Mouse (Mus musculus): ENCODE results near the gene Zfp385c. TPM values are rescaled to one million over a fixed set of nuclear protein-coding genes. Genes with fewer than 3 reads are reported as not detected.

Zfp385c gene
- polyA plus RNA-seq, 1 experiment from 2014 or later: 0.26 TPM

GRCm38 (mm10) chr11:100613241-100613640 is 79.0 kb downstream of the Zfp385c start:
- ATAC-seq (replicated peaks; ENCODE audit: low FRiP score, low TSS enrichment, low read depth) (no peak), DNase-seq (ENCODE audit: low spot score) (no peak)
- 88% methylated on average over 3 of the region's 3 CpGs for WGBS
- H3K4me3 ChIP-seq (ENCODE audit: low read depth, low read length): no peak overlapping the region
- H3K4me2 ChIP-seq (ENCODE audit: low read length): no peak overlapping the region; the same call in 1 of the 2 replicates
- no peak overlapping the region for H3K9ac ChIP-seq (ENCODE audit: low read length)
- peaks cover 16% of the 10 kb centered on the region for H3K4me1 ChIP-seq (replicated peaks; ENCODE audit: control insufficient read depth, insufficient read depth, low read length)
- H3K36me3 ChIP-seq (ENCODE audit: control insufficient read depth, insufficient read depth, low read length): peaks cover 18% of the 10 kb centered on the region
- H3K9me3 ChIP-seq (ENCODE audit: control insufficient read depth, low read length): no peaks in the 10 kb centered on the region
- no peak overlapping the region for H3K27ac ChIP-seq (ENCODE audit: low read depth)
- no peaks in the 10 kb centered on the region for H3K27me3 ChIP-seq (replicated peaks; ENCODE audit: control insufficient read depth, insufficient read depth, low read length)

DNA sequence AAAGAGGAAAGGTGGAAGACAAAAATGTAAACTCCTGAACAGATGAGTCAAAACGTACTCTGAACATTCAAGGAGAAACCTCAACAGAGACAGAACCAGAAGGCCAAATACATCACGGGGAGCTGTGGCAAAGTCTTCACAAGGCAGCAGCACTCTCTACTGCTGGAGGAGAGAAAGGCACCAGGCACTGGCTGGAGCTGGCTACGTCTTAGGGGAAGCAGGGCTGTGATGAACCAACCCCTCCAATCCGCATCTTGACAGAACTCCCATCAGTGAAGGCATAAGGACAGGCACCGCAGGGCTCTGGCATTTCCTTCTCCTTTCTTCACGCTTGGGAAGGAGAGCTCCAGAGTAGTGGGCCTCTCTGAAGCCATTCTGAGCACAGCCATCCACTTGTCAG is 80.6 kb downstream of the Zfp385c start:
- no peak for ATAC-seq (replicated peaks; ENCODE audit: low FRiP score, low TSS enrichment, low read depth)
- Histone ChIP-seq H3K4me3 (ENCODE audit: low read depth, low read length) (no peak overlapping the region), H3K9ac (ENCODE audit: low read length) (no peak overlapping the region), H3K27ac (ENCODE audit: low read depth) (no peak overlapping the region), H3K4me1 (replicated peaks; ENCODE audit: control insufficient read depth, insufficient read depth, low read length) (peaks cover 8% of the 10 kb centered on the region; the same call in 1 of the 2 replicates), H3K9me3 (ENCODE audit: control insufficient read depth, low read length) (no peaks in the 10 kb centered on the region), H3K36me3 (ENCODE audit: control insufficient read depth, insufficient read depth, low read length) (peaks cover 23% of the 10 kb centered on the region), H3K4me2 (ENCODE audit: low read length) (no peak overlapping the region), H3K27me3 (replicated peaks; ENCODE audit: control insufficient read depth, insufficient read depth, low read length) (no peaks in the 10 kb centered on the region)
- whole genome bisulfite sequencing: 88% methylated on average over 6 of the region's 6 CpGs
- no peak for DNase-seq (ENCODE audit: low spot score)

DNA sequence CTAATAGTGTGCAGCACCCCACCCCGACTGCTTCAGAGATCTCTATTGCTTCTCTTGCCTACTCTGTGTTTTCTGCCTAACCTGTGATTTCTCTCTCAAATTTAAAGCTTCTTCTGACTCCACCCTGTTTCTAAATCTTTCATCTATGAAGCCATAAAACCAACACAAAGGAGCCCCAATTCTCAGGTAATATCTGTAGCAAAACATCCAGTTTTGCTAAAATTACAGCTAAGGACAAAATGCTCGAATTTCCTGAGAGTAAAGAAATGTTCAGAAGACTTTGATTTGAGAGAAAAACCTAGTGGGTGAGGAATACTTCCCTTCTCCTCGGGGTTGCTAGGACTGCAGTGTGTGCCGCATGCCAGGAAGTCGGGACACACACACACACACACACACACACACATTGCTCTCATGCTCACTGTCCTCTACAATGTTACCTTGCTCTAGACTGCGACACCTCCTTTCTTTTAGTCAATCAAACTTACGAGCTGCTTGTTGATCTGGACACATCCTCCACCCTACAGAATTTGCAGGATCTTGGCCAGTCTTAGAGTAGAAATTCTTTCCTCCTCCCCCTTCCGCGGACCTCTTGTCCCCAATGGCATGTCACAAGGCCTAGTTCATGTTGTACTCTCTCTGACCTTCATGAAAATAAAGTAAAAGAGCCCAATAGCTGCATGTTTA is 82.1 kb downstream of the Zfp385c start:
- DNase-seq (ENCODE audit: low spot score) (no peak), ATAC-seq (replicated peaks; ENCODE audit: low FRiP score, low TSS enrichment, low read depth) (no peak)
- H3K4me3 ChIP-seq (ENCODE audit: low read depth, low read length): no peak overlapping the region
- H3K36me3 ChIP-seq (ENCODE audit: control insufficient read depth, insufficient read depth, low read length): peaks cover 17% of the 10 kb centered on the region
- WGBS: 82% methylated on average over 9 of the region's 9 CpGs
- no peak overlapping the region for H3K9ac ChIP-seq (ENCODE audit: low read length)
- H3K27me3 ChIP-seq (replicated peaks; ENCODE audit: control insufficient read depth, insufficient read depth, low read length): no peaks in the 10 kb centered on the region
- no peaks in the 10 kb centered on the region for H3K9me3 ChIP-seq (ENCODE audit: control insufficient read depth, low read length)
- H3K27ac ChIP-seq (ENCODE audit: low read depth): no peak overlapping the region
- H3K4me2 ChIP-seq (ENCODE audit: low read length): no peak overlapping the region
- peaks cover 8% of the 10 kb centered on the region; the same call in 1 of the 2 replicates for H3K4me1 ChIP-seq (replicated peaks; ENCODE audit: control insufficient read depth, insufficient read depth, low read length)

- no peak overlapping the region for H3K27ac ChIP-seq (ENCODE audit: low read depth)
- H3K9me3 ChIP-seq (ENCODE audit: control insufficient read depth, low read length): no peaks in the 10 kb centered on the region
- no peaks in the 10 kb centered on the region for H3K27me3 ChIP-seq (replicated peaks; ENCODE audit: control insufficient read depth, insufficient read depth, low read length)
- peaks cover 17% of the 10 kb centered on the region for H3K36me3 ChIP-seq (ENCODE audit: control insufficient read depth, insufficient read depth, low read length)
- no peak overlapping the region for H3K4me2 ChIP-seq (ENCODE audit: low read length)
- H3K9ac ChIP-seq (ENCODE audit: low read length): no peak overlapping the region
- WGBS: 85% methylated on average over 5 of the region's 5 CpGs
- ATAC-seq (replicated peaks; ENCODE audit: low FRiP score, low TSS enrichment, low read depth) (no peak), DNase-seq (ENCODE audit: low spot score) (no peak)
- H3K4me1 ChIP-seq (replicated peaks; ENCODE audit: control insufficient read depth, insufficient read depth, low read length): peaks cover 9% of the 10 kb centered on the region; the same call in 1 of the 2 replicates
- no peak overlapping the region for H3K4me3 ChIP-seq (ENCODE audit: low read depth, low read length)
Measured at GRCm38 (mm10) chr11:100609355-100609996, 82.8 kb downstream of the Zfp385c start.

DNA sequence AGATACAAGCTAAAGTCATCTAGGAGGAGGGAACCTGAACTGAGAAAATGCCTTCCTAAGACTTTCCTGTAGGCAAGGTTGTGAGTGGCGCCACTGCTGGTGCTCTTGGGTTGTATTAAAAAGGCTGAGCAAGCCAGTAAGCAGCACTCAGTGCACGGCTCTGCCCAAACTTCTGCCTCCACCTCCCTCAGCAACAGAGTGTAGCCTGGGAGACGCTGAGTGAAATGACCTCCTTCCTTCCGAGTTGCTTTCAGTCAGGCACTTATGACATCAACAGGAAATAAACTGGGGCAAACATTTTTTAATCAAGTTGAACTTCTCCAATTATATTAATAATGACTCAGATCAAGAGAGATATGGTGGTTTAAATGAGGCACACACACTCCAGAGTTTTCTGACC is 83.5 kb downstream of the Zfp385c start:
- no peak for ATAC-seq (replicated peaks; ENCODE audit: low FRiP score, low TSS enrichment, low read depth)
- no peak overlapping the region for H3K4me3 ChIP-seq (ENCODE audit: low read depth, low read length)
- WGBS: 67% methylated on average over 4 of the region's 4 CpGs
- H3K9me3 ChIP-seq (ENCODE audit: control insufficient read depth, low read length): no peaks in the 10 kb centered on the region
- no peak for DNase-seq (ENCODE audit: low spot score)
- H3K36me3 ChIP-seq (ENCODE audit: control insufficient read depth, insufficient read depth, low read length): peaks cover 17% of the 10 kb centered on the region
- H3K9ac ChIP-seq (ENCODE audit: low read length): no peak overlapping the region
- no peak overlapping the region for H3K27ac ChIP-seq (ENCODE audit: low read depth)
- H3K4me2 ChIP-seq (ENCODE audit: low read length): no peak overlapping the region
- H3K27me3 ChIP-seq (replicated peaks; ENCODE audit: control insufficient read depth, insufficient read depth, low read length): no peaks in the 10 kb centered on the region
- H3K4me1 ChIP-seq (replicated peaks; ENCODE audit: control insufficient read depth, insufficient read depth, low read length): peaks cover 16% of the 10 kb centered on the region; the same call in 1 of the 2 replicates

GRCm38 (mm10) chr11:100607121-100607520 is 85.1 kb downstream of the Zfp385c start:
- no peak overlapping the region for H3K4me3 ChIP-seq (ENCODE audit: low read depth, low read length)
- H3K9ac ChIP-seq (ENCODE audit: low read length): no peak overlapping the region
- no peak overlapping the region for H3K27ac ChIP-seq (ENCODE audit: low read depth)
- no peak for DNase-seq (ENCODE audit: low spot score)
- peaks cover 24% of the 10 kb centered on the region for H3K36me3 ChIP-seq (ENCODE audit: control insufficient read depth, insufficient read depth, low read length)
- no peak overlapping the region for H3K4me2 ChIP-seq (ENCODE audit: low read length)
- ATAC-seq (replicated peaks; ENCODE audit: low FRiP score, low TSS enrichment, low read depth): no peak
- WGBS: 96% methylated on average over 6 of the region's 6 CpGs
- no peaks in the 10 kb centered on the region for H3K9me3 ChIP-seq (ENCODE audit: control insufficient read depth, low read length)
- H3K27me3 ChIP-seq (replicated peaks; ENCODE audit: control insufficient read depth, insufficient read depth, low read length): no peaks in the 10 kb centered on the region
- H3K4me1 ChIP-seq (replicated peaks; ENCODE audit: control insufficient read depth, insufficient read depth, low read length): peaks cover 12% of the 10 kb centered on the region; the same call in 1 of the 2 replicates

GRCm38 (mm10) chr11:100605451-100605850 is 86.8 kb downstream of the Zfp385c start:
- H3K36me3 ChIP-seq (ENCODE audit: control insufficient read depth, insufficient read depth, low read length): peaks cover 36% of the 10 kb centered on the region
- no peak for ATAC-seq (replicated peaks; ENCODE audit: low FRiP score, low TSS enrichment, low read depth)
- H3K4me3 ChIP-seq (ENCODE audit: low read depth, low read length): no peak overlapping the region
- H3K27me3 ChIP-seq (replicated peaks; ENCODE audit: control insufficient read depth, insufficient read depth, low read length): no peaks in the 10 kb centered on the region
- H3K4me2 ChIP-seq (ENCODE audit: low read length): no peak overlapping the region
- no peak for DNase-seq (ENCODE audit: low spot score)
- 92% methylated on average over 10 of the region's 10 CpGs for WGBS
- no peak overlapping the region for H3K9ac ChIP-seq (ENCODE audit: low read length)
- H3K9me3 ChIP-seq (ENCODE audit: control insufficient read depth, low read length): no peaks in the 10 kb centered on the region
- peaks cover 8% of the 10 kb centered on the region; the same call in 1 of the 2 replicates for H3K4me1 ChIP-seq (replicated peaks; ENCODE audit: control insufficient read depth, insufficient read depth, low read length)
- no peak overlapping the region for H3K27ac ChIP-seq (ENCODE audit: low read depth)

DNA sequence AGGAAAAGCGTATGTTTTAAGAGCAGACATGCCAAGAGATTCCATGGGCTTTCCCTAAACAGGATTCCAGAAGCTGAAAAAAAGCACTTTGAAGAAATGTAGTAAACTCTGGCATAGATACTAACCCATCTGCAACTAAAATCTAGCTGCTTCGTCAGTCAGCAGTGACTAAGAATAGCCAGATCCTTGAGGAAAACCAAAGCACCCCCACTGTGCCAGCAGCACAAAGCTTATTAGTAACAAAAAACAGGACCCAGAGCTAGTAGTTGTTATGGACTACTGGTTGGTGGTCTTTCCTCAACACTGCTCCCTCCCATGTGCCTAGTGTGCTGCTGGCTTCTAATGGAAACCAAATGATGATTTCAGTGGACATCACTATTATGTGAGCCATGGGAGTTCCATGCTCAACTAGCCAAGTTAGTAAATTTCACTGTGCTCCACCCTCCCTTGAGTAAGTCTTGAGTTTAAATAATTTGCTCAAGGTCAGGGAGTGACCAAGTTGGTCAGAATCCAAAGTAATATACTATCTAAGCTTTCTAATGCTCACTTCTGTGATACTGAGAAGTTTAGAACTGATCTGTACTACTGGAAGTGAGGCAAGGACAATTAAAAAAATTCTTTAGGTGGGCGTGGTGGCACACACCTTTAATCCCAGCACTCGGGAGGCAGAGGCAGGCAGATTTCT is 87.8 kb downstream of the Zfp385c start:
- Histone ChIP-seq H3K4me3 (ENCODE audit: low read depth, low read length) (no peak overlapping the region), H3K4me1 (replicated peaks; ENCODE audit: control insufficient read depth, insufficient read depth, low read length) (peaks cover 8% of the 10 kb centered on the region; the same call in 1 of the 2 replicates), H3K4me2 (ENCODE audit: low read length) (no peak overlapping the region), H3K27me3 (replicated peaks; ENCODE audit: control insufficient read depth, insufficient read depth, low read length) (no peaks in the 10 kb centered on the region), H3K9me3 (ENCODE audit: control insufficient read depth, low read length) (no peaks in the 10 kb centered on the region), H3K36me3 (ENCODE audit: control insufficient read depth, insufficient read depth, low read length) (peaks cover 43% of the 10 kb centered on the region), H3K9ac (ENCODE audit: low read length) (no peak overlapping the region), H3K27ac (ENCODE audit: low read depth) (no peak overlapping the region)
- ATAC-seq (replicated peaks; ENCODE audit: low FRiP score, low TSS enrichment, low read depth) (no peak), DNase-seq (ENCODE audit: low spot score) (no peak)
- WGBS: 74% methylated on average over 4 of the region's 4 CpGs

Data from intestine, embryonic 14.5 days (tissue).